Mouse (Mus musculus) heart, postnatal 0 days (tissue): ENCODE data around the gene Cldn9.

Experiments used
- CTCF ChIP-seq: IDR thresholded peaks from 2 replicates; pipeline ENCODE4 v1.5.1; 2016; ENCODE audit warnings: antibody characterized with exemption, control low read depth, low read depth
- EP300 ChIP-seq: IDR thresholded peaks from 2 replicates; pipeline ENCODE4 v1.6.1; 2016; ENCODE audit warnings: antibody characterized with exemption, low read depth

DNA sequence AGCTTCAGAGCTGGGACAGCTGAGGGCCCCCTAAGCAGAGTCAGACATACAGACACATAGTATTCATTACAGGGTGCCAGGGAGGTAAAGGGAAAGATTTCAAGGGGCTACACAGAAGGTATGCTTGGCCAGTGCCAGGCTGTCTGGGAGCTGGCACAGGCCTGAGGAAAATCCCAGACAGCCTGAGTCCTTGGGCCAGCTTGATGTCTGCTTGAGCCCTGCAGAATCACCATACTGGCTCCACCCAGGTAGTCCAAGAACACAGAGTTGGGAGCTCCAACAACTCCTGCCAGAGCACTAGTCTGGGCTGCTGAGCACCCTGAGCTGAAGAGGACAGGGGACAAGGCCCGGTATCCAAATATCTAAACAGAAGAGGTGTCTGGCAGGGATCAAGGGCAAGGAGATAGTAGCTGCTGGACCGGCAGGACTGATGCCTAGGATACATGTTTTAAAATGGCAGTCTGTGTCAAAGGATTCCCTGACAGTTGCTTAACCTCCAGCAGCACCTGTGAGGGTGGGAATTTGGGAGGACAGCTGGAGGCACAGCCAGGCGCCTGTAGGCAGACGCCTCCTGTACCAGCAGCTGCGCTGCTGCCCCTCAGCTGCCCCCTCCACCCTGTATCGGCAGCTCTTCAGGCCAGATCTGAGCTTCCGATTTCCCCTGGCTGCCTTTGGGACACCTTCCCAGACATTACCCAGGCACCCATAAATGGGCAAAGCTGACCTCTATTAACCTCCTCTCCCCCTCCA lies 38.7 kb upstream of the Cldn9 start, which contains the start of gene 1520401A03Rik:
- TF ChIP-seq CTCF, result no peak
- TF ChIP-seq EP300, result no peak
